Mouse (Mus musculus) c-Kit-positive CD71-positive TER-119-negative erythroid progenitor cells, embryonic 14.5 days (primary cell): ENCODE data around the gene Ptpn7.
"Not testable (repeated sequence)": the region's sequence is repeated elsewhere in the genome, so short reads cannot be mapped to it uniquely, and the experiment has no call there.

ENCODE experiments used
- DNase-seq: peaks from one replicate; pipeline ENCODE4 v3.0.0-alpha.2; 2013; ENCODE audit warnings: low read depth

The Ptpn7 gene

DNA sequence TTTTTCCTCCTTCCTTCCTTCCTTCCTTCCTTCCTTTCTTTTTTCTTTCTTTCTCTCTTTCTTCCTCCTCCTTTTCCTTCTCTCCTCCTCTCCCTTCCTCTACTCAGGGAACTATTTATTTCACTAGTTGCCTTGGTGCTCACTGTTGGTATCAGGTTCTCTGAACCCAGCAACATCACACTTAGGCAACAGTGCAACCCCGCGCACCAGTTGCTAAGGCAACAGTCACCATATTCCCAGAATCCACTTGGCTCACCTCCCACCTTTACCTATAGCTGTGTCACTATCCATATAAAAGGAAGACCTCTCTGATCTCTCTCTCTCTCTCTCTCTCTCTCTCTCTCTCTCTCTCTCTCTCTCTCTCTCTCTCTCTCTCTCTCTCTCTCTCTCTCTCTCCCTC, 54.5 kb downstream of the Ptpn7 start:
- not testable (repeated sequence) for DNase-seq

DNA sequence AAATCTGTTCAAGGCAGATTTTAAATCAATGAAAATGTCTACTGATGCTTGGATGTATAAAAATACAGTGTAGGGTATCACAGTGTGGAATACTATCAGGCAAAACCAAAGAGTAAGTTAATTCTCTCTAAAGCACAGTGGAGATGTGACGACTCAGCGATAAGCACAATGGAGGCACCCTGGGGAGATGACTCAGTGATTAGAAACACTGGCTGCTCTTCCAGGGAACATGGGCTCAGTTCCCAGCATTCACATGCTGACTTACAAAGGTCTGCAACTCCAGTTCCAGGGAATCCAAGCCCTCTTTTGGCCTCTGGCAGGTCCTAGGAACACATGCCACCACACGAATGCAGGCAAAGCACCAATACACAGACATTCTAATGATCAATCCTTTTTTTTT, 55.7 kb downstream of the Ptpn7 start:
- no peak for DNase-seq

DNA sequence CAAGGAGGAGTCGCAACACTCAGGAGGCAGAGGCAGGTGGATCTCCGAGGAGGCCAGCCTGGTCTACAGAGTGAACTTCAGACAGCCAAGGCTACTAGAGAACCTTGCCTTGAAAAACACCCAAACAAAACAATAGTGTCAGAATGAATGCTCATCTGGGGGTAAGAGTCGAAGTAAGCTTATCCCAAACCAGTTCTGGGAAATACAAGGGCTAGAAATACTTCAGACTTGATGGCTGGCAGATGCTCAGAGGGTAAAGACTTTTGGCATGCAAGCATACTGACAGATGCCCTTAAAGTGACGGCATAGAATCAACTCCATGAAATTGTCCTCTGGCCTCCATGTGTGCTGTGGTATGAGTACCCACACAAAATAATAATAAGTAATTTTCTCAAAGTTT, 56.7 kb downstream of the Ptpn7 start:
- no peak for DNase-seq

DNA sequence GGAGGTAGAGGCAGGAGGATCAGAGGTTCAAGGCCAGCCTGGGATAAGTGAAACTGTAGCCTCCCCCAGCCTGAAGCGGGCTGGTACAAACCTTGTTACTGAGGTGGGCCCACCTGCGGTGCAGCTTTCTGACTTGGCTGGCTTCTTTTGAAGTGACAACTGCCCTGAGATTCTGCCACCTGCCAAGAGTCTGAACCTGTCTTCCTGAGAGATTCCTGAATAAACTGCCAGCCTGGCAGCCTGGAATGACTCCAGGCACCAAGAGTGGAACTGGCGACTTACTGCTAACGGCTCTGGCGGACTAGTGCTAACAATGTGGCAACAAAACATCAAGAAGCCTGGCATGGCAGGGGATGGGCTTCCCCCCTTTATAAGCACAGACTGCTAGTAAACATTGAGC, 61.8 kb downstream of the Ptpn7 start:
- DNase-seq = not testable (repeated sequence)
